Mouse (Mus musculus): ENCODE results near the gene Sec23ip. TPM values are rescaled to one million over a fixed set of nuclear protein-coding genes. Genes with fewer than 3 reads are reported as not detected.

The Sec23ip gene
- total and polyA plus RNA-seq, 3 experiments = 16.0 to 40.1 (median 19.3) TPM

GRCm38 (mm10) chr7:128740334-128740733, 4.4 kb upstream of the Sec23ip start, which contains the start of gene Mcmbp (continued):
- TF ChIP-seq RCOR1 (conservative IDR thresholded peaks at IDR 0.05; ENCODE audit: low read depth, low read length) = peak; percentile 94
- TF ChIP-seq CTCF (conservative IDR thresholded peaks at IDR 0.05 in 1 of 2, IDR thresholded peaks at IDR 0.05 in 1 of 2; ENCODE audit: low read depth in 2 of 2, low read length in 2 of 2) = no peak
- TF ChIP-seq JUND (conservative IDR thresholded peaks at IDR 0.05; ENCODE audit: low read depth, low read length) = no peak
- 0 out of 2 replicates have a peak, but pooled peaks have one; percentile 22 for TF ChIP-seq E2F4 (IDR thresholded peaks at IDR 0.05; ENCODE audit: insufficient replicate concordance, low read depth, low read length)
- TF ChIP-seq TCF12 (IDR thresholded peaks at IDR 0.05; ENCODE audit: low read depth, low read length) = peak; percentile 70
- peak; percentile 73 for TF ChIP-seq NELFE (IDR thresholded peaks at IDR 0.05; ENCODE audit: low read depth, low read length)
- no peak for TF ChIP-seq BHLHE40 (IDR thresholded peaks at IDR 0.05; ENCODE audit: low read depth, low read length)
- TF ChIP-seq RAD21 (IDR thresholded peaks at IDR 0.05; ENCODE audit: low read depth, low read length) = no peak

GRCm38 (mm10) chr7:128743898-128744297, 845 bp upstream of the Sec23ip start:
- peak overlapping the region in 2 of 3 experiments; percentile 52 to 98 for H3K4me3 ChIP-seq (replicated peaks in 1 of 3; ENCODE audit: low read depth in 2 of 3, low read length in 2 of 3, poor library complexity in 1 of 3)
- H3K27me3 ChIP-seq (replicated peaks) = no peaks in the 10 kb centered on the region
- H3K36me3 ChIP-seq (replicated peaks in 1 of 2; ENCODE audit: control insufficient read depth in 1 of 2, insufficient read depth in 1 of 2, low read length in 1 of 2) = peaks cover 2 to 22% of the 10 kb centered on the region in 2 experiments
- peak overlapping the region; percentile 77 for H3K9ac ChIP-seq (ENCODE audit: insufficient read depth, low read depth)
- peaks cover 6 to 35% of the 10 kb centered on the region in 2 experiments for H3K4me1 ChIP-seq (ENCODE audit: control insufficient read depth in 1 of 2, insufficient read depth in 2 of 2)
- H3K4me2 ChIP-seq (ENCODE audit: insufficient read depth, low read depth, poor library complexity, severe bottlenecking) = peak overlapping the region; percentile 67
- dilution Hi-C loops (cut with MboI; ENCODE audit: extremely low pct_ligation_motif_present, extremely low pct_unique_long_range_greater_than_20kb, low sequenced_read_pairs) = no loop called here
- in situ Hi-C loops (cut with MboI; ENCODE audit: low pct_ligation_motif_present, low pct_unique_long_range_greater_than_20kb, low sequenced_read_pairs) = no loop called here
- no peak for DNase-seq (ENCODE audit: extremely low read depth)
- peaks cover 3% of the 10 kb centered on the region for H3K9me3 ChIP-seq (replicated peaks; ENCODE audit: low read length)
- peaks cover 47% of the 10 kb centered on the region for H3K79me2 ChIP-seq (replicated peaks; ENCODE audit: control insufficient read depth, extremely low read depth, insufficient read depth, poor library complexity, severe bottlenecking)
- H3K27ac ChIP-seq (ENCODE audit: insufficient read depth, low read depth) = no peak overlapping the region
- no peak for TF ChIP-seq BHLHE40 (IDR thresholded peaks at IDR 0.05; ENCODE audit: low read depth, low read length)
- TF ChIP-seq KAT2A (IDR thresholded peaks at IDR 0.05; ENCODE audit: insufficient replicate concordance, low read length) = no peak
- TF ChIP-seq ZMIZ1 (IDR thresholded peaks at IDR 0.05; ENCODE audit: low read depth, low read length) = no peak

GRCm38 (mm10) chr7:128746151-128746550, 1.4 kb downstream of the Sec23ip start:
- Histone ChIP-seq H3K27ac (ENCODE audit: insufficient read depth, low read depth) (no peak overlapping the region), H3K4me2 (ENCODE audit: insufficient read depth, low read depth, poor library complexity, severe bottlenecking) (peak overlapping the region; percentile 99), H3K36me3 (replicated peaks in 1 of 2; ENCODE audit: control insufficient read depth in 1 of 2, insufficient read depth in 1 of 2, low read length in 1 of 2) (peaks cover 11 to 40% of the 10 kb centered on the region in 2 experiments), H3K9me3 (replicated peaks; ENCODE audit: low read length) (peaks cover 3% of the 10 kb centered on the region), H3K4me3 (replicated peaks in 1 of 3; ENCODE audit: low read depth in 2 of 3, low read length in 2 of 3, poor library complexity in 1 of 3) (peak overlapping the region; percentile 96 to 98 (median 98)), H3K4me1 (ENCODE audit: control insufficient read depth in 1 of 2, insufficient read depth in 2 of 2) (peaks cover 6 to 30% of the 10 kb centered on the region in 2 experiments), H3K79me2 (replicated peaks; ENCODE audit: control insufficient read depth, extremely low read depth, insufficient read depth, poor library complexity, severe bottlenecking) (peaks cover 42% of the 10 kb centered on the region), H3K27me3 (replicated peaks) (no peaks in the 10 kb centered on the region), H3K9ac (ENCODE audit: insufficient read depth, low read depth) (peak overlapping the region; percentile 93)
- dilution Hi-C loops (cut with MboI; ENCODE audit: extremely low pct_ligation_motif_present, extremely low pct_unique_long_range_greater_than_20kb, low sequenced_read_pairs) = no loop called here
- TF ChIP-seq BHLHE40 (IDR thresholded peaks at IDR 0.05; ENCODE audit: low read depth, low read length) = no peak
- TF ChIP-seq ZMIZ1 (IDR thresholded peaks at IDR 0.05; ENCODE audit: low read depth, low read length) = no peak
- TF ChIP-seq ELF1 (IDR thresholded peaks at IDR 0.05; ENCODE audit: low read depth, low read length) = no peak
- no peak for TF ChIP-seq KAT2A (IDR thresholded peaks at IDR 0.05; ENCODE audit: insufficient replicate concordance, low read length)
- TF ChIP-seq GABPA (IDR thresholded peaks at IDR 0.05; ENCODE audit: insufficient replicate concordance, low read depth, low read length) = no peak
- no peak for DNase-seq (ENCODE audit: extremely low read depth)
- in situ Hi-C loops (cut with MboI; ENCODE audit: low pct_ligation_motif_present, low pct_unique_long_range_greater_than_20kb, low sequenced_read_pairs) = no loop called here

Data from CH12.LX (cell line).